Mouse (Mus musculus) WW6 (cell line): ENCODE results near the gene Tmem169.
"Not testable (repeated sequence)": the region's sequence is repeated elsewhere in the genome, so short reads cannot be mapped to it uniquely, and the experiment has no call there.

Experiments
- DNase-seq: peaks from one replicate; pipeline ENCODE4 v3.0.0-alpha.2; 2013; ENCODE audit warnings: low read depth, low spot score

The Tmem169 gene

DNA sequence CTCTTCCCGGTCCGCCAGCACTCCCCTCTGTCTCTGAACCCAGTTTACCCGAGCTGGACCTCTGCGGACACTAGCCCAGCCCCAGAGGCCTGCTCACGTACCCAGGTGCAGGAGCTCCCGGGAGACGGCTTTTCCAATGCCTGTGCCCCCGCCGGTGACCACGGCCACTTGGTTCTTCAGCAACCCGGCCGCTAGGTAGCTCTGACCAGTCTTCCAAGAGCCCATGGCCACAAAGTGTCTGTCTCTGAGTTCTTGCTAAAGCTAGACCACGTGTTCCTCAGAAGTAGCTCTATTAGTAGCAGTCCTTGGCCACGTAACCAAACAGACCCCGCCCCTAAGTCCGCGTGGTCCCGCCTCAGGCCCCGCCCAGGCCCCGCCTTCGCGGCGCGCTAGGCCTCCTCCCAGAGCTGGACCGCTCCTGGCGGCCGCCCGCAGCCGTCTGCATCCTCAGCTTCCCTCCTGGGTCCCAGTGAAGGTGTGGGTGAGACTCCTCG, at the start of gene Tmem169, which contains the start of gene Pecr:
Gene Tmem169, plus strand, starts transcription at position 378 of the 494 bp plus-strand sequence.
Gene Pecr, minus strand, starts transcription at position 323 of the 494 bp plus-strand sequence.
- DNase-seq, result peak; percentile 80

DNA sequence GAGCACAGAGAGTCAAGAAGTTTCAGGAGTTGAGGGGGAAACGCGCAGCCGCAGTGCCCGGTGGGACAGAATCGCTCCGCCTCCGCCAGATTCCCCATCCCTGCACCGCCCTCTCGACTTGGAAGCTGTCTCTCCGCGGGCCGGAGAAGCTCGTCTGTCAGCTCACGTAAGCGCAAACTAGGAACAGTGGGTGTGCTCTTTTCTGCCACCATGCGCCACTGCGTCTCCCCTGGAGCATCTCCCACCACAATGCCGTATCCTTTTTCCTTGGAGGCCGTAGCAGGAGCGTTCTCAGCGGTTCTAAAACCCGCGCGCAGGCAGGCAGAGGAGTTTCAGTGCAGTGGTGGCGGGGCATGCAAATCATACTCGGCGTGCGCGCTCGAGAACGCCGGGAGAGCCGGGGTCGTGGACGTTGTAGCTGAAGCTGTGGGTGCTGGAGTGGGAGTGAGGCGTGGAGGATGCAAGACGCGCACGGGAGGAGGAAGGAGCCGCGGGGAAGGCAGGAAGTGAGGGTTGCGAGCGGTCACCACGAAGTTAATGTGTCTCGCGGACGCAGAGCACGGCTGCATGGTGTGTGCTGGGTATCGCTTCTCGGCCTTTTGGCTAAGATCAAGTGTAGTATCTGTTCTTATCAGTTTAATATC, 47.7 kb upstream of the Tmem169 start:
- DNase-seq, result not testable (repeated sequence)

DNA sequence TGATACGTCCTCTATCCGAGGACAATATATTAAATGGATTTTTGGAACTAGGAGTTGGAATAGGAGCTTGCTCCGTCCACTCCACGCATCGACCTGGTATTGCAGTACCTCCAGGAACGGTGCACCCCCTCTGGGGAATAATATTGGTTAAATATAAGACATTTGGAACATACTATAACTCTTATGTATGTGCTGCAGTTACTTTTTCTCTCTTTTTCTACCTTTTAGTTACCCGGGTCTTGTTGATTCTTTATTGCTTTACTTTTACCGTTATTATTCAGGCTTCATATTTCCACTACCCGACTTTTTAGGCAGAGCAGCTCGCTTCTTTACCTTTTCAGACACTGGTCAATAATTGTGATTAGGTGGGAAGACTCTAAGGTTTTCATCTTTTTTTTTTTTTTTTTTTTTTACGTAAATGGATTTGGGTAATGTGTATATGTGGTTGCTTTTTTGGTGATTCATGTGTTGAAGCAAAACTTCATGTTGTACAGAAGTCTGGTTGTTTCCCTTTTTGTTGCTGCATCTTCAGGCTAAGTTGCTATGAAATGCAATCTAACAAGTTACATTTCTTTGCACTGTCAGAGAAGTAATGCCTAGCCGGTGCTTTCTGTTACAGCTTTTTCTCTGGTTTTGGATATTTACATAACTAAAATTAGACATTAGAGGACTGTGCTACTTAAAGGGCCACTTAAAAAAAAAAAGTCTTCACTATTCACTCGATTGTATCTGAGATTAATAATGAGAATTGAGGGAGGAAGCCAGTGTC, 47.0 kb upstream of the Tmem169 start:
- no peak for DNase-seq

DNA sequence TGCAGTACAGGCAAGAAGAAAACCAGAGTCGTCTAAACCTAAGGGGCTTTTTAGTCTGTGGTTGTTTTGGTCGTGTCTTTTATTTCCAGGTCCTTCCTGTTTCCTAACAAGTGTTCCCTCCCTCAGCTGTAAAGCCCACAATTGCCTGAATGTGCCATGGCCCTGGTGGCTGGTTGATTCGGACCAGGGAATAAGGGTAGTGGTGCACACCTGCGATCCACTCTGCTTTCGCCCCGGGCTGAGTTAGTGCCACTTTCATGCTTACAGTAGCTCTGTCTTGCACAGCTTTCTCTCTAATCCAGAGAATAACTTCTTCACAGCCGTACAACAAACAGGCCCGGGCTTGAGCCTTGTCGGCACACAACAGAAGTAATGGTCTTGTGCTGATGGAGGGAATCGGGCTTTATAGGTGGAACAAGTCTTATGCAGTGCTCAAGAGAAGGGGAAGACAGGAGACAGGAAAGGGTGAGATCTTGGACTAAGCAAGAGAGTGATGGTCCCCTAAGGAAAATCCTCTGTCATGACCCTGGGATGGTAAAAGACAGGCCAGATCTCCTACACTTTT, 46.1 kb upstream of the Tmem169 start:
- DNase-seq, result no peak

DNA sequence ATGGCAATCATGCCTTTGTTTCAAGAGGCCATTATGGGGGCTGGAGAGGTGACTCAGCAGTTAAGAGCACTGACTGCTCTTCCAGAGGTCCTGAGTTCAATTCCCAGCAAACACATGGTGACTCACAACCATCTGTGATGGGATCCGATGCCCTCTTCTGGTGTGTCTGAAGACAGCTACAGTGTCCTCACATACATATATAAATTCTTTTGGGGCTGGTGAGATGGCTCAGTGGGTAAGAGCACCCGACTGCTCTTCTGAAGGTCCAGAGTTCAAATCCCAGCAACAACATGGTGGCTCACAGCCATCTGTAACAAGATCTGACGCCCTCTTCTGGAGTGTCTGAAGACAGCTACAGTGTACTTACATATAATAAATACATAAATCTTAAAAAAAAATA, 45.1 kb upstream of the Tmem169 start:
- not testable (repeated sequence) for DNase-seq

DNA sequence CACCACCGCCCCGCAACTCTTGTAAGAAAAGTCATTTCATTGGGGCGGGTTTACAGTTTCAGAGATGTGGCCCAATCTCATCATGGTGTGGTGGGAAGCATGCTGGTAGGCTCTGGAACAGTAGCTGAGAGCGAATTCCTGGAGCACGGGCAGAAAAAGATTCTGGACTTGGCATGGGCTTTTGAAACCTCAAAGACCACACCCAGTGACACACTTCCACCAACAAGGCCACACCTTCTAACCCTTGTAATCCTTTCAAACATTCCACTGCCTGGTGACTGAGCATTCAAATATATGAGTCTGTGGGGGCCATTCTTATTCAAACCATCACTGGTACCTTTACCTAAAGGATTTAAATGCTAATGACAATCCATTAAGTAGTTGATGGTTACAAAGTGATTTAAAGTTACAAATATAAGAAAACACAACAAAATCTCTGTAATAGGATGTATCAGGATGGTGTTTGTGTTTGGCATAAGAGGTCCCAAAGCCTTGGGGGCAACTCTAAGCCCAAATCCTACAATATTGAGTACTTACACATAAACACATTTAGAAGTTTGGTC, 41.5 kb upstream of the Tmem169 start:
- DNase-seq, result no peak

DNA sequence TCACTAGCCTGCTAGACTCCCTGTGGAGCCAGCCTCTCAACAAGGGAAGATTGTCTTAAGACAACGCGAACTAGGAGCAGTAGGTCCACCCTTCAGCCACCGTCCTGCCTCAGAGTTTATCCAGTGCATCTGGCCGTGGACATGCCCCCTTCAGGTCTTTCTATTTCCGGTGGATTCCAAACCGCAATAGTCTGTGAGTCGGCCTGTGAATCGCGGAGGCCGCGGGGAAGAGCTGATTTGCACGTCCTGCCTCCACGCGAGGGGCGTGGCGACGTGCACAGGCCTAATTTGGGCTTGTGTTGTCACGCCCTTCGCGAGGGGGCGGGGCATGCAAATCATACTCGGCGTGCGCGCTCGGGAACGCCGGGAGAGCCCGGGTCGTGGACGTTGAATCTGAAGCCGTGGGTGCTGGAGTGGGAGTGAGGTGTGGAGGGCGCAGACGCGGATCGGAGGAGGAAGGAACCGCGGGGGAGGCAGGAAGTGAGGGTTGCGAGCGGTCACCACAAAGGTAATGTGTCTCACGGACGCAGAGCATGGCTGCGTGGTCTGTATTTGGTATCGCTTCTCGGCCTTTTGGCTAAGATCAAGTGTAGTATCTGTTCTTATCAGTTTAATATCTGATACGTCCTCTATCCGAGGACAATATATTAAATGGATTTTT, 40.4 kb upstream of the Tmem169 start:
- DNase-seq, result peak; percentile 98

DNA sequence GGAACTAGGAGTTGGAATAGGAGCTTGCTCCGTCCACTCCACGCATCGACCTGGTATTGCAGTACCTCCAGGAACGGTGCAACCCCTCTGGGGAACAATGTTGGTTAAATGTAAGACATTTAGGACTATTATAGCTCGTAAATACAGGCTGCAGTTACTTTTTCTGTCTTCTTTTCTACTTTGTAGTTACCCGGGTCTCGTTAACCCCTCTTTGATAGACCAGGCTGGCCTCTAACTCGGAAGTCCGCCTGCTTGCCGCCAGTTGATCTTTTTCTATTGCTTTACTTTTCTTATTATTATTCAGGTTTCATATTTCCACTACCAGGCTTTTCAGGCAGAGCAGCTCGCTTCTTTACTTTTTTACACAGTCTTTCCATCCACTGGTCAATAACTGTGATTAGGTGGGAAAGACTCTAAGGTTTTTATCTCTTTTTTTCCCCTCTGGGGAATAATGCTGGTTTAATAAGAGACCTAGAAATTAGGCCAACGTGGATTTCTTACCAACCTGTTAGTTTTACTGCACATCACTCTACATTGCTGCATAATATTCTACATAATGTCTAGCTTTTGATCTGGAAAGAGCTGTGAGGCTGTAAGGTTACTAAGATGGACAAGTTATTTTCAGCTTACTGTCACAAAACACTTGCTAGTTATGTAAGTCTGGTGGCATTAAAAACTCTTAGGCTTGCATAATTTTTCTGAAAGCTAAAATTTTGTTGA, 39.7 kb upstream of the Tmem169 start:
- DNase-seq, result no peak

DNA sequence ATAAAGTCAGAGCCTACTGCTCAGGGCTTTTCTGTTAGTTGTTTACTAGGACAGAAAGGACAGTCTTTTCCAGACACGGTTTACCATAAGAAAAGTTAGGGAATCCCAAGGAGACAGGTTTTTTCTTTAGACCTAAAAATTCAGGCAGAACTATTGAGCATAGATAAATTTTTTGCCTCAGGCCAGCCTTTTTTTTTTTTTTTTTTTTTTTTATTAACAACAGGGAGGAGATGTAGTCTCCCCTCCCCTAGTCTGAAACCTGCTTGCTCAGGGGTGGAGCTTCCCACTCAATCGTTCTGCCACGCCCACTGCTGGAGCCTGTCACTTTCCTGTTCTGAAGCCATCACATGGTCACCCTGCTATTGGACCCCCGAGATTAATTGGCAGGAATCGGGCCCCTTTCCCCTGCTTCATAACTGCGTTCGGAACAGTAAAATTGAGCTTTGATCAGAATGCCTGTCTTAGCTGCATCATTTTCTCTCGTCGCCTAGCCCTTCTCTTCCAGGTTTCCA, 35.9 kb upstream of the Tmem169 start:
- DNase-seq, result not testable (repeated sequence)

DNA sequence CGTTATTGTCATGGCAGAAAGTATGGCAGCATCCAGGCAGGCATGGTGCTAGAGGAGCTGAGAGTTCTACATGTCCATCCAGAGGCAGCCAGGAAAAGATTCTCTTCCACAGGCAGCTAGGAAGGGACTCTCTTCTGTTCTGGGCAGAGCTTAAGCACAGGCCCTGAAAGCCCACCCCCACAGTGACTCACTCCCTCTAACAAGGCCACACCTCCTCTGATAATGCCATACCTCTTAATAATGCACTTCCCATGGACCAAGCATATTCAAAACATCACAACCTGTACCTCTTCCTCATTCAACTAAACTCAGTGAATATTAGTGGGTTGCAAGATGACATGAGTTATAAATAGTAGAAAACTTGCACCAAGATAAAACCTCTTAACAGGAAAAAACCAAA, 32.4 kb upstream of the Tmem169 start:
- no peak for DNase-seq

DNA sequence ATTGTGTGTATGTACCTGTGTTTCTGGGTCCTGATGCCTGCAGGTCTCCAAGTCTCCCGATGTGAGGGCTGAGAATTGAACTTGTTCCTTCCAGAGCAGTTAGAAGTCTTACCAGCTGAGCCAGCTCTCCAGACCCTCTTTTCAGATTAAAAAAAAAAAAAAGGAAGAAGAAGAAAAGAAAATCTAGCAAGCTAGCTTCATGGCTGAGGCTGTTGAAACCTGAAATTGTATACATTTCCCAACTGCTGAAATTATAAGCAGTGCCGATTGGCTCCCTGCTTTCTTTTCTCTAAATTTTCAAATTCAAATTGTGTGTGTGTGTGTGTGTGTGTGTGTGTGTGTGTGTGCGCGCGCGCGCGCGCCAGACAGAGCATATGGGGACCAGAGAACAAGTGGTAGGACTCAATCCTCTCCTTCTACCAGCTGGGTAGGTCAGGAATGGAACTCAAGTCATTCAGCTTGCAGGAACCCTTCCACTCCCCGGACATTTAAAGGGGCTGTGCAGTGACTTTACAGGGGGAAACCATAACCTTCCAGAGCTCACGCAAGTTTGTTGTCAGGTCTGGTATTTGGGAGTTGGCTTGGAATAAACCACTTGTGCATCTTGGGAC, 30.2 kb upstream of the Tmem169 start:
- DNase-seq, result no peak

DNA sequence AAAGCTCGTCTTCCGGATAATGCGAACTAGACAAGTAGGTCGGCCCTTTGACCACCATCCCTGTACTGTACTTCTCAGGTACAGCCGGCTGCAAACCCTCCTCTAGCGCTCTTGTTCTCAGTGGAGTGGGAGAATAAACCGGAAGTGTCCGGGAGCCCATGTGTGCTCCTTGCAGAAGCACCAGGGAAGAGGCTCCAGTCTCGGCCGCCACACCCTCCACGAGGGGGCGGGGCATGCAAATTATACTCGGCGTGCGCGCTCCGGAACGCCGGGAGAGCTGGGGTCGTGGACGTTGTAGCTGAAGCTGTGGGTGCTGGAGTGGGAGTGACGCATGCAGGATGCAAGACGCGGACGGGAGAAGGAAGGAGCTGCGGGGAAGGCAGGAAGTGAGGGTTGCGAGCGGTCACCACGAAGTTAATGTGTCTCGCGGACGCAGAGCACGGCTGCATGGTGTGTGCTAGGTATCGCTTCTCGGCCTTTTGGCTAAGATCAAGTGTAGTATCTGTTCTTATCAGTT, 29.6 kb upstream of the Tmem169 start:
- DNase-seq, result peak; percentile 87

DNA sequence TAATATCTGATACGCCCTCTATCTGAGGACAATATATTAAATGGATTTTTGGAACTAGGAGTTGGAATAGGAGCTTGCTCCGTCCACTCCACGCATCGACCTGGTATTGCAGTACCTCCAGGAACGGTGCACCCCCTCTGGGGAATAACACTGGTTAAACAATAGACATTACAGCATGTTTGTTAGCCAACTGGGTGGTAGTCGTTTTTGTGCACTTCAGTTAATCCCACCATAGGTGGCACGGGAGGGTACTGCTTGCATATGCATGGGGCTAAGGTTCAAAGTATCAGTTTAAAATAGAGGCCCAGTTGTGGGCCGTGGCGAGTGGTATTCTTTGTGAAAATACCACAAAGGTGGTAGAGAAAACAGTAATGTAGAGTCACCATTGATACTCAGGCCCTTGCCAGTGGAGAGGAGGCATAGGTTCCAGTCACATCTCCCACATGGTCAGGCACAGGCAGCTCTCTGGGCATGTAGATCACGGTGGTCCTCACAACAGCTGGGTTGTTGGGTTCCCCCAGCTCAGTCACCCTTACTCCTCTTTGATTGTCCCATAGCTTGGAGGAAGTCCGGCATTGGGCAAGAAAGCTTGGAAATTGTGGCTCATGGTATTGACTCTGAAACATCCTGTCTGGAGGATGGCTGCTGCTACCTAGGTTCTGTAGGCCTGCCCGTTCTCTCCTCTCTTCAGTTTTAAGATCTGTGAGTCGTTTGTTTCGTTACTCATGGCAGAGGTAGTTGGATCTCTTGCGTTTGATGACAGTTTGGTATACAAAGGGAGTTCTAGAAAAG, 28.9 kb upstream of the Tmem169 start:
- peak; percentile 73 for DNase-seq

DNA sequence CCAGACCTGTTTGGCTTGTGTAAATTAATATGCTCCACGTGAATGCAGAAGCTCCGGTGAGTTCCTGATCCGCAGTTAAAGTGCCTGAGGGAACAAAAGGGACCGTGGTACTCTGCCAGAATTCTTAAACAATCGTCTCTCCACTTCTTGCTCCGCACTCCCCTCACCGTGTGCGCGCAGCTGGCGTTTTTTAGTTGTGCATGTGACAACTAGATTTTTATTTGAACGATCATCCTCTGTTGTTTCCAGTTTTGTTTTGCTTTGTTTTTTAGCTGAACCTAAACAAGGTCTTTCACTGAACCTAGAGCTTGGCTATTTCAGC, 28.4 kb upstream of the Tmem169 start:
- no peak for DNase-seq

DNA sequence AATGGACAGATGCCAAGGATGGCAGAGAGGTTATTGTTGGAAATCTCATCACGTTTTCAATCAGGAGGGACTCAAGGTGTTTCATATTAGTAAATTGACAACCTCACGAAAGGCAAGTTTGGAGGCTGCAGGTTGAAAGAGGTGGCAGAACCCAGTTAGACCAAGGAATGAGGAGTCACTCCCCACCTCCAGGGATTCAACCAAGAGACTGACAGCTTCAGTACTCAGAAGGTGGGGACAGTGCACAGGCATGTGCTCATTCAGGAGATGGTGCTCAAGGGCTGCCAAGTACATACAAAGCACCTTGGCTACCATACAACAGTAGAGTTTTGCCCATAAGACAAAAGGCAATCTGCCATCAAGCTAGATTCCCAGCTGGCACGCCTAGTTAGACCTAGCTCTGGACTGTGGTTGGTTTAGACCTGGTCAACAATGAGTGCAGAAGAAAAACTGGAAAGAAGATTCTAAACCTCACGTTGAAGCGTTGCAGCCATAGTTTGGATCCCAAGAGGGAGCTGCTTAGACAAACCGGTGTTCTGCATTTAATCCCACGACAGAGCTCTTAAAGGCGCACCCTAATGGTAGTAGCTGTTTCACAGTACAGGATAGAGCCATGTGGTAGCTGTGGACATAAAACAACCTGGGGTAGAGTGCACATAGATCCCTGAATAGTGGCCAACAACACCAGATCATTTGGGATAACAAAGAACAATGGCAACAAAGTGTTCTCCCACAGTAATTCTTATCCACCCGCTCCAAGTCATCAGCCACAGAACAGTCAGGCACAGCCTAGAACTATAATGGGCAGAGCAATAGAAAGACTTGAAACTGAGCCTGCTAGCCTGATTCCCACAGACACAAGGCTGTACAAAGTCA, 27.6 kb upstream of the Tmem169 start:
- DNase-seq, result no peak

DNA sequence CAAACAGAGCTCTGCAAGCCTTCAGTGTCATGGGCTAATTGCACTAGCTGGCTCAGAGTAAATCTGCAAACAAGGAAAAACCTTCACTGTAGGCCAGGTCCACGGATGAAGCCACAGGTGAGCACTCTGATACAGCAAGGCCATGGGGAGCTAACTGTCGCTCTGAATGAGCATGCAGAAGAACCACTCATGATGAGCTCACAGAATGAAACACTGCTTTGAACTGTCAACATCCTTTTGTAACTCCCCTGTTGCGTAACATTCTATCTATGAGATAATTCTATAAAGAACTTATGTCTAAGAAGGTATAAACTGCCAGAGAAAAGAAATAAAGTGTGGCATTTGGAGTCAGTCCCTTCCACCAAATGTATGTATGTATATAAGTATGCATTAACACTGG, 21.1 kb upstream of the Tmem169 start:
- DNase-seq, result no peak

DNA sequence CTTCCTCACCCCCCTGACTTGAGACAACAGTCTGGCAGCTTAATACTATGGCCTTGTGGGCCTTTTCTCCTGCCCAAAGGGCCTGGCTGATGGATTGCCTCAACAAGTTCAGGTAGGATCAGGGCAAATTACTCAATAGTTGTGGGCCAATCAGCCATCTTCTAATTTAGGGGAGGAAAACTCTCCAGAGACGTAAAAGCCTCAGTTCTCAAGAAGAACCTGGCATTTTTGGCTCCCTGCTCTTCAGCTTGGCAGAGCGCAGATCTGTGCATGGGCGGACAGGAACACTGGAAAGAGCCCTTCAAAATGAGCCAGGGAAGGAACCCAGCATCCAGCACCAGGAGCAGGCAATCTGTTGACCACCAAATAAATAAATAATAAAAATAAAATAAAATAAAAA, 6.1 kb upstream of the Tmem169 start:
- DNase-seq, result no peak

DNA sequence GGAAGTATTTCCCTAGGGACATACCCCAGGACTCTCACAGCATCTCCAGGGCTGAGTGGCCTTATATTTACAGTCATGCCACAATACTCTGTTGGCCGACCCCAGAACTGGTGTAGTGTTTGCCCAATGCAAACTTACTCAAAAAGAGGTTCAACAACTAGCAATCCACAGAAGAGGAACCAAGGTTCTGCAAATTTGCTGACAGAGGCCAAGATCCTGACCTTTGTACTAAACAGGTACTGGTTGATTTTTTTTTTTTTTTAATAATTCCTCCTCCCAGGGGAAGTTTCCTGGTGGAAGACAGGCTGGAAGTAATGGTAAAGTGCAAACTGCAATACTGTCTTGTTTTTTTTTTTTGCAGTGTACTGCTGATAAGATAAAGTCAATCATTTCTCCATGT, 1.6 kb upstream of the Tmem169 start:
- no peak for DNase-seq

DNA sequence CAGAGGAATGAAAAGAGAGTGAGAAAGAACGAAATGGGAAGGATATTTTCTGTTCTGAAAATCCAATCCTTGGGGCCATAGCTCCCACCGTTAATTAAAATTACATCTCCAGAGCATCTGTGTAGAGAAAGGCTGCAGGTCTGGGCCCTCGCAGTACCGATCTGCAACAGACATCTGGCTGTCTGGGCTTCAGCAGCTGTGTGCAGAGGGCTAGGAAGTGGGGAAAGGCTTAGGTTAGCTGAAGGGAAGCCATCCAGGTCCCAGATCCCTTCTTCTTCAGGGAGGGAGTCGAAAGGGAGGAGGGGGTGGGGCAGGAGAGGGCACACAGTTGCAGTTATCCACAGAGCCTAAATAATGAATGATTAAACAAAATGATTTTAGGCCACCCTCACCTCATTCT, 370 bp downstream of the Tmem169 start:
- DNase-seq, result no peak
